Mouse (Mus musculus) stomach, postnatal 0 days (tissue): ENCODE data around the gene 1700088E04Rik.

Experiments used
- CTCF ChIP-seq: IDR thresholded peaks from 2 replicates; pipeline ENCODE4 v1.5.1; 2016; ENCODE audit warnings: antibody characterized with exemption, low read depth, mild to moderate bottlenecking, moderate library complexity
- EP300 ChIP-seq: optimal IDR thresholded peaks from 2 replicates; pipeline ENCODE3; 2016; ENCODE audit warnings: antibody characterized with exemption

DNA sequence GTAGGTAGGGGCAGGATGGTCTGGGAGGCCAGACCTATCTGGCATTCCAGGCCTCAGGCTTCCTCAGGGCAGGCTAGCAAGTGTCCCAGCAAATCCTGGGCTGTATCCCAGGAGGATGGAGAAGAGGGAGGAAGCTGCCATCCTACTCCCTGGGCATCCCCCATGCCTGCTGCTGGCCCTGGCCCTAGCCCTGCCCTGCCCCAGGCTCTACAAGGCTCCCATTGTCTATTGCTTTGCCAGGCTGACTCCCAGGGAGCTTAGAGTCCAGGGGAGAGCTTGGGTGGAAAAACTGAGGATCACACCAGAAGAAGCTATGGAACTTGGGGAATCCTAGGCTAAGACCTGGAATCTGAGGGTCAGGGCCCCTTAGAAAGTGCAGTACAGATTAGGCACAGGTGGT is 39.5 kb downstream of the 1700088E04Rik start:
- TF ChIP-seq CTCF (no peak), EP300 (no peak)
